Mouse (Mus musculus): ENCODE data around the gene Hist1h2bl.
"Not testable (repeated sequence)": the region's sequence is repeated elsewhere in the genome, so short reads cannot be mapped to it uniquely, and the experiment has no call there.

Hist1h2bl gene

DNA sequence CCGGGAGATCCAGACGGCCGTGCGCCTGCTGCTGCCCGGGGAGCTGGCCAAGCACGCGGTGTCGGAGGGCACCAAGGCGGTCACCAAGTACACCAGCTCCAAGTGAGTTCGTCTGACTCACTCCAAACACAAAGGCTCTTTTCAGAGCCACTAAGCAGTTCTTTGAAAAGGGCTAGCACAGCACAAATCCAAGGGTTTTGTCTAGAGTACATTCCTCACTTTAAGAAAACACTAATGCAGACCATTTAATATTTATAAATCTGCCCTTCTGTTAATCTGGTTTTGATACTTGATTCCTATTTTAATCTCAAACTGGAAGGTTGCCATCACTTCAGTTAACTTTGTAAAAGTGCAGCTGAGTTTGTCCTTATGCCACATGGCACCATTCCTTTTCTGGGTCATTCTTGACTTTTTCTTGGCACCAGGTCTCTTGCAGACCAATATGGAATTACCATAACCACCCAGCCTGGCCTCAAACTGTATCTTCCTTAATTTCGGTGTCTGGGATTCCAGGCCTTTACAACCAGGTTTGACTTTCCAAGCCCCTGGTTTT lies 6.5 kb upstream of the Hist1h2bl start:
- DNase-seq = no peak

GRCm38 (mm10) chr13:21721757-21722372 lies 5.9 kb upstream of the Hist1h2bl start, which contains the start of gene Hist1h2bm:
TSS of gene Hist1h2bm (plus strand) at chr13:21722044.
- DNase-seq = peak; percentile 62 to 74

- DNase-seq = not testable (repeated sequence)
Observed at GRCm38 (mm10) chr13:21721107-21721756, 5.3 kb upstream of the Hist1h2bl start.

DNA sequence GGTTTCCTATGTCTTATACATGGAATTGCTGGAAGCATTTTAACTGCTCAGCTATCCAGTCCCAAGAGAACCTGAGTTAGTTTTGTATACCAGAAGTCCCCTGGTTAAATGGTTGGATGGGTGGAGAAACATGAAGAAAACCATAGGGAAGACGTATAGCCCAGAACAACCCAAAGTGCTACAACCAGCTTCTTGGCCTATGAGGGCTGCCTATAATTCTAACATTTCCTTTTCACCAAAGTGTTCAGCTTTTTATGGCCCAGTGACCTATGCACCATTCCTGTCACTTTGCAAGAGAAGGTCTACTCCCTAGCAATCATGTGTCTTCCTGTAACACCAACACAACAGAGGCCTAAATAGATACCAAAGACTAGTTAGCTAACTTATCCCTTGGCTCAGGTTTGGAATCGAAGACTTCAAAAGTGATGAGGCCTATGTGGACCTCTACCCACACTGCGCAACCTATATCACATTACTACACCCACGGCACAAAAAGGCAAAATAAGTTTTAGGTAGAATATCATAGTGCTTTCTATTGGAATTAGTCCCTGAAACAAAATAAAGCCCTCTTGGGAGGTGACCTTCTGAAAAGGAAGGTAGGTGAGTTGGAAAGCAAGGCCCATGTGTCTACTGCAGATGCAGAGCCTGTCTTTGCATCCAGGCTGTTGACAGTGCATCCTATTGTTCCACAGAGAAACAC lies 2.6 kb upstream of the Hist1h2bl start:
- DNase-seq = no peak

DNA sequence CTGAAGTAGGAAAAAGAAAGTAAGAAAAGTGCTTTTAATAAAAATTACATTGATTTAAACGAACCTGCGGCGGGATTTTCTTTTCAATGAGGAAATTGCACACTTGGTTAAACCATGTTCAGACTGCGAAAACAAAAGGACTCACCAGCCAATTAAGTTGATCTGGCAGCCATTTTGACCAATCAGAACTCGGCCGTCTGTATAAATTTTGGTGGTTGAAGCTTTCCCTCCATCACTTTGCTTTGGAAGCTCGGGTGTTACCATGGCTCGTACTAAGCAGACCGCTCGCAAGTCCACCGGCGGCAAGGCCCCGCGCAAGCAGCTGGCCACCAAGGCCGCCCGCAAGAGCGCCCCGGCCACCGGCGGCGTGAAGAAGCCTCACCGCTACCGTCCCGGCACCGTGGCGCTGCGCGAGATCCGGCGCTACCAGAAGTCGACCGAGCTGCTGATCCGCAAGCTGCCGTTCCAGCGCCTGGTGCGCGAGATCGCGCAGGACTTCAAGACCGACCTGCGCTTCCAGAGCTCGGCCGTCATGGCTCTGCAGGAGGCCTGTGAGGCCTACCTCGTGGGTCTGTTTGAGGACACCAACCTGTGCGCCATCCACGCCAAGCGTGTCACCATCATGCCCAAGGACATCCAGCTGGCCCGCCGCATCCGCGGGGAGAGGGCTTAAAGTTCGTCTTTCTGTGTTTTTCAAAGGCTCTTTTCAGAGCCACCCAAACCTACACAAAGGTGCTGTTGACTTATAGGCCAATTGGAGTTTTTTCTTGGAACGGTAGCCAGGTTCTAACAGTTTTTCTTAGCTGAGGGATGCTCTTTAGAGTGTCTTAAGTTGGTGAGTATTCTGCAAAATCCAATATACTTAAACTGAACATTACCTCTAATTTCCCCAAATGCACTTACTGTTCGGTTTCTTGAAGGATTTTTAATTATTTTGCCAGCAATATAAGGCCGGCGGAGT lies 1.7 kb upstream of the Hist1h2bl start, which contains the start of gene Hist1h3h:
TSS of gene Hist1h3h (plus strand) at position 263 of the 961 bp plus-strand sequence.
- DNase-seq = peak; percentile 81 to 90

GRCm38 (mm10) chr13:21716540-21717391 lies 823 bp upstream of the Hist1h2bl start:
- DNase-seq = peak in 1 of 2 experiments; percentile 24

DNA sequence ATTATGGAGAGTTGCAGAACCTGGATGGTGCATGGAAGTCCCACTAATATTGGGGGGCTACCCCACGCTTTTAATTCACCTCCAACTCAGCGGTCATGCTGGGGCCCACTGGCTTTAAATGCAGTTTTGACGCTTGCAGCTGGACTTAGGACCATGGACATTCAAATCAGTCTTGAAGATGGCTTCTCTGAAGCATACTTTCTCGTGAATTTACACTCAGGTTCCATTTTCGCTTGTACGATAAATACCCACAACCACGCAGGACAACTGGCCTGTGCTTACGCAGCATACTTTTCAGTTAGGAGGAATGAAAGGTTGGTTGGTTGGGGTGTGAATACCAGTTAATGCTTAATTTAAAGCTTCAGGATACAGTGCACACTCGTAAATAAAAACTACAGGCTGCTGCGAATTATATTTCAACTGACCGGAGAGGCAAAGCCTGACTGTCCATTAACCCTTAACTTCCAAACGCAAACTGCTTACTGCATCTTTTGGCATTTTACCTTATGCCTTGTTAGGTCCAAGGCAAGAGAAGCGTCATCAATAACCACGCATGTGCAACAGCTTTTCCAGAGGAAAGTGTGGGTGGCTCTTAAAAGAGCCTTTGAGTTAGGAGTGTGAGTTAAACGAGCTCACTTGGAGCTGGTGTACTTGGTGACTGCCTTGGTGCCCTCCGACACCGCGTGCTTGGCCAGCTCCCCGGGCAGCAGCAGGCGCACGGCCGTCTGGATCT lies 646 bp downstream of the Hist1h2bl start:
- no peak for DNase-seq

DNA sequence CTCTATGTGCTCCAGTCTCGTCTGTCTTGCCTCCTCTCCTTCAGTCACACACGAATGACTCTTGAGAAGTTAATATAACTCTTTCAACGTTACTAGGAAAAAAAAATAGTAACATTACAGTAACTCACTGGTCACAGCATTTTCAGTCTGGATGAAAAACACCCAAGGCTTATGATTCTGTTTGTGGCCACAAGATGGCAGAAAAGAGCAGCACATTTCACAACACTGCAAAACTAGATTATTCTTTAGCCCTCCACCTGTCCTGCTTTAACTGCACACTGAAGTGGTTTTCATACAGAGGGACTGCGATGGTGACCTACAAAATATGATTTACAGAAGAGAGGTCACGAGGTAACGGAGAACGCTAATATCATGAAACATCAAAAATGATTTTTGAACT lies 1.2 kb downstream of the Hist1h2bl start:
- peak in 1 of 2 experiments; percentile 79 for DNase-seq

DNA sequence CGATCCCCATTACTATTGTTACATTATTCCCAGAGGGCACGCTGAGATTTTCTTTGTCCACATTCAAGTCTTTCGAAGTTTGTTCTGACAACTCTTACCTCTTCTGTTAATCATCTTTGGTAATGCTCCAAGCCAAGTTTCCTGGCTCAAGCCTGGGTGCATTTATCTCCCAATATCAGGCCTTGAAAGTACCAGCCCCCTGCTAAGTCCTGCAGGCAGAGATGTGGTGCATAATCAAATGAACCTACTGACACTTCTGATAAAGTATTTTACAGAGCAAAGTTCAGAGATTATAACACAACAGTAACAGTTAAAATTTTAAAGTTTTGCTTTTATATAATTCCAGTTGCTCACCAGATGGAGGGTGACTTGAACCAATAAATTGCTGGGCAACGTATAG lies 4.2 kb downstream of the Hist1h2bl start:
- no peak for DNase-seq

- DNase-seq = peak; percentile 55 to 81
Observed at GRCm38 (mm10) chr13:21710821-21711525, 5.0 kb downstream of the Hist1h2bl start.

GRCm38 (mm10) chr13:21710031-21710711 lies 5.8 kb downstream of the Hist1h2bl start:
- DNase-seq = peak; percentile 87 to 92

- no peak for DNase-seq
Observed at GRCm38 (mm10) chr13:21706669-21707068, 9.3 kb downstream of the Hist1h2bl start.

DNA sequence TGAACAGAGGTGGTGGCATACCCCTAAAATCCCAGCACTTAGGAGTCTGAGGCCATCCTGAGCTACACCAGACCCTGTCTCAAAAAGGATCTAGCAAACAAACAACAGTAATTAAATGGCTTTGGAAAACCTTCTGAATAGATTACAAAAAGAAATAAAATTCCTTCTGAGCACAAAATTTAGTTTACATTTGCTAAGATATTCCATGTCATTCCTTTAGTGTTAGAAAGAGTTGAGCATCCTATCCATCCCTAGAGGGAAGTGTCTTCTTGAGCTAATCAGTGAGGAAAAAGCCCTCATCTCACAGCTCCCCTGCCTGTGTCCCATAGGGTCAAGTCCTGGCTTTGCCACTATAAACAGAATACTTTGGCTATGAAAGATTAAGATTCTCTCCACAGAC lies 18.1 kb downstream of the Hist1h2bl start, which contains the start of gene Olfr1359:
TSS of gene Olfr1359 (plus strand) at position 301 of the 400 bp plus-strand sequence.
- no peak for DNase-seq

- DNase-seq = no peak
Observed at GRCm38 (mm10) chr13:21677305-21677704, 38.6 kb downstream of the Hist1h2bl start, which contains the start of gene Olfr1360. TSS of gene Olfr1360 (minus strand) at chr13:21677405.

Data from lung, postnatal 4 days (tissue).